Mouse (Mus musculus): ENCODE measurements at regions not wholly inside any gene's neighbourhood (a gene's known extent, or its start where the extent isn't known, plus 50 kb on each side); places are given as distances from the start of the nearest gene placed in this dataset.
"Not testable (repeated sequence)": the region's sequence is repeated elsewhere in the genome, so short reads cannot be mapped to it uniquely, and the experiment has no call there.

- CTCF ChIA-PET, result interaction anchor here in 2 of 4 experiments (0.6 to 0.8 kb wide), 5 partner anchors 10 to 1418 kb away, joined by 3 to 5 read pairs (median 3); no protein-coding TSS in a partner anchor
- POLR2A ChIA-PET, result no interaction called here
Measured at GRCm38 (mm10) chr19:19347017-19347416, 236.0 kb upstream of the Rorb start.

GRCm38 (mm10) chr19:19344426-19344811, 233.4 kb upstream of the Rorb start:
- ChIA-PET POLR2A (no interaction called here), CTCF (no interaction called here)

- ChIA-PET CTCF (no interaction called here), POLR2A (no interaction called here)
Measured at GRCm38 (mm10) chr19:19343702-19344425, 232.9 kb upstream of the Rorb start.

- CTCF ChIA-PET, POLR2A ChIA-PET: not testable (repeated sequence)
Measured at GRCm38 (mm10) chr19:19307142-19307541, 196.1 kb upstream of the Rorb start.

GRCm38 (mm10) chr19:19306476-19307131, 195.6 kb upstream of the Rorb start:
- ChIA-PET CTCF (interaction anchor here in 1 of 4 experiments (0.6 kb wide), 1 partner anchor 591 kb away, joined by 3 read pairs; no protein-coding TSS in a partner anchor), POLR2A (no interaction called here)

DNA sequence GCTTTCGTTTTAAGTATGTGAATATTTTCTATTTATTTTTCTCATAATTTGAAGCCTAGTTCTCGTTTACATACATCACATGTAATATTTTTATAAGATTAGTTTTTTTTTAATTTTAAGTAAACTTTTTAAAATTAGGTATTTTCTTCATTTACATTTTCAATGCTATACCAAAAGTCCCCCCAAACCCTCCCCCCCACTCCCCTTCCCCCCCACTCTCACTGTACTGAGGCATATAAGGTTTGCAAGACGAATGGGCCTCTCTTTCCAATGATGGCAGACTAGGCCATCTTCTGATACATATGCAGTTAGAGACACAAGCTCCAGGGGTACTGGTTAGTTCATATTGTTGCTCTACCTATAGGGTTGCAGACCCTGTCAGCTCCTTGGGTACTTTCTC, 174.9 kb upstream of the Rorb start:
- CTCF ChIA-PET, POLR2A ChIA-PET: not testable (repeated sequence)

DNA sequence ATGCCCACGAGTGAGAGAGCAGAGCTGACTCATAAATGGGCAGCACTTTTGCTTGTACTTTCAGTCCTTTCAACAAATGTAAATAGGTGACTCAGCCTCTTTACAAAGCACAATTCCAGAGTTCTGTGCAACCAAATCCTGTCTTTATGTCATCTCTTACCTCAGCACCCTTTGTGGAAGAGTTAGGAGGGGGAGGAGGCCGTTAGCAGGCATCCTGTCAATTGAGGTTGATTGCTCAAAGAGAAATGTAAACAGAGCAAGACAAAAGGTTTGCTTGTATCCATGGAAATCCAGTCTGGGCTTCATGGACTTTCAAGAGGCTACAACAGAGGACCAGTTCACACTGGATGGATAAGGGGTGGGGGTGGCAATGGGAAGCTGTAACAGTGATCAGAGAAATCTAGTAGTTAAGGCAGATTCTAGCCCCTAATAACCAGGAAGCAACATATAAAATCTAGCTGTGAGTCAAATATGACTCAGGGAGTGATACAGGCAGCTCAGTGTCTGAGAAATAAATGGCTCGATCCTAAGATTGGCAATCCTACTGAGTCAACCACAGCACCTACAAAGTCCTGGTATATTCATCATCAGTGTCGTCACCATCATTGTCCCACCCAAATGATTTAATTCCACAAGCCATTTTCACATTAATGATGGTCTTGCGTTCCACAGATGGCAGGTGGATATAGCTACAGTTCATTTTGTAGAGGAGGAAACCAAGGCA, 136.0 kb upstream of the Rorb start:
- POLR2A ChIA-PET, result interaction anchor here in 2 of 4 experiments (0.6 to 1.3 kb wide), 5 partner anchors 13 to 432 kb away, joined by 3 read pairs; no protein-coding TSS in a partner anchor
- CTCF ChIA-PET, result no interaction called here

DNA sequence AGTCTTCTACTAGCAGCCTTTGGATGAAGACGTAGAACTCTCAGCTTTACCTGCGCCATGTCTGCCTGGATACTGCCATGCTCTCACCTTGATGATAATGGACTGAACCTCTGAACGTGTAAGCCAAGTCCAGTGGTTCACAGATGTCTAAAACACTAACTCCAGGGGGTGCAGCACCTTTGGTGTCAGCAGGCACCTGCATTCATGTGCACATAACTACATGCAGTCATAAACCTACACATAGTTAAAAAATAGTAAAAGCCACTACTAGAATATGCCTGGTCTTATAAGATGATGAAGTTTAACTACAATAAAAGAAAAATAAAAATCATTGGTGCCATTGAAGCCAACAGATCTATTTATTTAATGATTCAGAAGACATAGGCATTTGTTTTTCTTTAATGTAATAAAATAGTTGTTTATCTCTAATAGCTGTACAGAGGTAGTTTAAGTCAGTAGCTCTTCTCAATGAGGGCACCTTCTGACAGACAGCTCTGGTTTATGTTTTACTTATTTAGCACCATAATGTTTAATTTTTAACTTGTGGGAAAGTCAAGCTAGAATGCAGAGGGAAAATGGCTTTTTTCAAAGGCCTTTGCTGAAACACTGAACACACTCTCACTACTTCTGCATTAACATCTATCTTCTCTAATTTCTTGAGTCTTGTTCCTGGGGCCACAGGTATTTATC, 118.5 kb upstream of the Rorb start:
- POLR2A ChIA-PET, result interaction anchor here in 1 of 4 experiments (1.0 kb wide), 1 partner anchor 334 kb away, joined by 3 read pairs; no protein-coding TSS in a partner anchor
- CTCF ChIA-PET, result no interaction called here

GRCm38 (mm10) chr19:19220826-19221225, 109.8 kb upstream of the Rorb start:
- ChIA-PET CTCF (no interaction called here), POLR2A (no interaction called here)

DNA sequence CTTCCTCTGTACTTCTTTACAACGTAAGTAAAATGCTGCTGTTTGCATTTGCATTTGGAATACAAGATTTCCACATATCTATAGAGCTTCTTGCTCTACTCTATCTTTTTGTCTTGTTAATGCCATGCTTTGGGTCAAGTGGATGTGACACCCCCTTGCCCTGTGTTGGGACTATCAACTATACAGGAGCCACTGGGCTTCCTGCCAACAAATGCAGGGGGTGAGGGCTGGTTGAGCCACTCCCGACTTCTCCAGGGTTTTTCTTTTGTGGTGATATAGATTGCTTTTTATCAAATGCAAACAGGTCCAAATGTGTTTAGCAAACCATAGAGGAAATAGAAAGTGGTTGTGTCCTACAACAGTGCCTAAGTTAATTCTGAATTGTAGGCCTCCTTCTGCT, 108.4 kb upstream of the Rorb start:
- POLR2A ChIA-PET, result no interaction called here
- CTCF ChIA-PET, result no interaction called here

DNA sequence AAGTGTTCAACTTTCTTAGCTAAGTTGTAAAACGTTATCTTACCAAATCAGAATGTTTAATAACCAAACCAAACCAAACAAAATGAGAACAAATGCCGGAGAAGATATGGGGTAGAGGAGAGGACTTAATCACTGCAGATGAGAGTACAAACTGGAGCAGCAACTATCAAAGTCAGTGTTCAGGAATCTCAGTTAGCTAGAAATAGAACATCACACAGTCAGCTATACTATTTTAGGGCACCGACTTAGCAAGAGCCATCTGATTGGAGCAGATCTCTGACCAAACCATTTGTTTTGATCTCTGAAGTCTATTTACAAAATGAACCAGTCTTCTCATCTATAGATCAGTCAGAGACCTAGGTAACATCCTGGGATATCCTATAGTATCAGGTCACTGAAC, 107.7 kb upstream of the Rorb start:
- POLR2A ChIA-PET, result no interaction called here
- CTCF ChIA-PET, result no interaction called here

GRCm38 (mm10) chr19:19199534-19199933, 88.5 kb upstream of the Rorb start:
- ChIA-PET CTCF (no interaction called here), POLR2A (no interaction called here)

- POLR2A ChIA-PET, result no interaction called here
- CTCF ChIA-PET, result no interaction called here
Measured at GRCm38 (mm10) chr19:19198780-19199179, 87.8 kb upstream of the Rorb start.

DNA sequence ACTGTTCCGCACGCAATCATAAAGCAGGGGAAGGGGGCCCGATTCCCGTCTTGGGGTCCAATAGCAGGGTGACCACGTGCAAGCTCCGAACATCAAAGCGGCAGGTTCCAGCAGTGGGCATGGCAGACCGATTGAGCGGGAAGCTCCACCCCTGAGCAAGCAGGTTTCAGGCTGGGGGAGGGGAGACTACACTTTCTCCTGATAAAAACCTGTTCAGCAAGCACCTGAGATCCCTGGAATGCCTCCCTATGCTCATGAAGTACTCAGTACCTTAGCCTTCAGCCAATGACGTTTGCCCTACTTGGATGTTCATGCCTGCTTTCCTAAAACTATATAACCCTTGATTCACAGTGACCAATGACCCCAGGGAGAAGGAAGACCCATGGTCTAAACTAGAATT, 83.7 kb upstream of the Rorb start:
- ChIA-PET POLR2A (no interaction called here), CTCF (interaction anchor here in 1 of 4 experiments (0.7 kb wide), 1 partner anchor 96 kb away, joined by 4 read pairs; no protein-coding TSS in a partner anchor)

GRCm38 (mm10) chr19:19194306-19194705, 83.3 kb upstream of the Rorb start:
- ChIA-PET POLR2A (no interaction called here), CTCF (interaction anchor here in 1 of 4 experiments (0.7 kb wide), 1 partner anchor 97 kb away, joined by 4 read pairs; no protein-coding TSS in a partner anchor)

DNA sequence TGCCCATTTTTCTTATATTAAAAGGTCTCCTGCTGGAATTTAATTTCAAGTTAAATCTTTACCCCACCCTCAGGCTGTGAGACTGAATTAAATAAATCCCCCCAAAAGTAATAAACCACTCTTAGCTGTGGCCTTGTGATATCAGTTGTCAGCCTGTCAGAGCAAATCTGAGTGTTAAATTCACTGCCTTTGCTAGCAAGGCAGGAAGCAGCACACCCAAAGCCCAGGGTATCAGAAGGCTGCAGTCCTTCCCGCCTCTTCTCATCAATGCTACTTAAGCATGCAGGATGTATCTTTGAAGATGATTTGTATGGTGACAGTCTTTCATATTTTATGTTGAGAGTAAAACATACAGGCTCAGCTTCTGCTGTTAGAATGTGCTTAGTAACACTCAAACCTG, 61.8 kb upstream of the Rorb start:
- CTCF ChIA-PET, result no interaction called here
- POLR2A ChIA-PET, result no interaction called here

DNA sequence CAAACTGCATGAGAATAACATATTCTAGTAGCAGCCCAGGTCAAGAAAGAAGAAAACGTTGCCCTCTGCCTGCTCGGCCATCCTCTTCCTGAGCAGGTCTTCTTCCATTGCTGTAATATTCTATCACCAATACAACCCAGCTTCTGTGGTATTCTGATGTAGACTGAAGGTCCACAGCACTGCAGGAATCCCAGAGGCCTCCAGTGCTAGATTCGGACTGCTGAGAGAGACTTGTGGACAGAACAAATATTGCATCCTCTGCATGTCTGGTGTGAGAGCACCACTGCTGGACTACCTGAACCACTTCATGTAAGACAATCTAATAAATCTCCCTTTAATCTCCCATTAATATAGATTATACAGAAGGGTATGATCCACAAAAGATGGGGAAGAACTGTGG, 59.8 kb upstream of the Rorb start:
- CTCF ChIA-PET, result no interaction called here
- POLR2A ChIA-PET, result no interaction called here

Measured in embryonic stem cell, embryonic (primary cell).